Mouse (Mus musculus): ENCODE measurements at regions not wholly inside any gene's neighbourhood (a gene's known extent, or its start where the extent isn't known, plus 50 kb on each side); places are given as distances from the start of the nearest gene placed in this dataset.

- WGBS, result 71% methylated on average over 10 of the region's 10 CpGs
- DNase-seq, result no peak
Observed at GRCm38 (mm10) chr15:96831256-96831655, 131.7 kb upstream of the Slc38a2 start.

GRCm38 (mm10) chr15:96830578-96830977 is 131.0 kb upstream of the Slc38a2 start:
- Histone ChIP-seq H3K4me3 (ENCODE audit: low read depth, low read length) (no peak overlapping the region), H3K4me2 (no peak overlapping the region), H3K9me3 (ENCODE audit: low read depth, low read length) (no peaks in the 10 kb centered on the region), H3K27me3 (ENCODE audit: insufficient read depth, low read length) (no peaks in the 10 kb centered on the region), H3K9ac (no peak overlapping the region), H3K36me3 (ENCODE audit: insufficient read depth) (no peaks in the 10 kb centered on the region), H3K27ac (ENCODE audit: low read depth) (no peak overlapping the region), H3K4me1 (ENCODE audit: insufficient read depth) (peaks cover 6% of the 10 kb centered on the region)
- no peak for TF ChIP-seq CTCF (IDR thresholded peaks at IDR 0.05; ENCODE audit: low read depth)
- ATAC-seq (ENCODE audit: insufficient read depth) (no peak), DNase-seq (peak; percentile 66)
- WGBS, result 69% methylated on average over 11 of the region's 11 CpGs

More at GRCm38 (mm10) chr15:96831256-96831655, 131.7 kb upstream of the Slc38a2 start:
- Histone ChIP-seq H3K4me3 (ENCODE audit: low read depth, low read length) (no peak overlapping the region), H3K27me3 (ENCODE audit: insufficient read depth, low read length) (no peaks in the 10 kb centered on the region), H3K4me1 (ENCODE audit: insufficient read depth) (peaks cover 6% of the 10 kb centered on the region), H3K27ac (ENCODE audit: low read depth) (no peak overlapping the region), H3K9me3 (ENCODE audit: low read depth, low read length) (no peaks in the 10 kb centered on the region), H3K9ac (no peak overlapping the region), H3K36me3 (ENCODE audit: insufficient read depth) (no peaks in the 10 kb centered on the region), H3K4me2 (no peak overlapping the region)
- no peak for TF ChIP-seq CTCF (IDR thresholded peaks at IDR 0.05; ENCODE audit: low read depth)
- ATAC-seq (ENCODE audit: insufficient read depth), result no peak; the same call in 1 of the 2 replicates

- no peak overlapping the region for H3K27ac ChIP-seq (ENCODE audit: low read depth)
- H3K9me3 ChIP-seq (ENCODE audit: low read depth, low read length), result no peaks in the 10 kb centered on the region
- DNase-seq (peak; percentile 46), ATAC-seq (ENCODE audit: insufficient read depth) (no peak)
- no peak for TF ChIP-seq CTCF (IDR thresholded peaks at IDR 0.05; ENCODE audit: low read depth)
- WGBS, result 67% methylated on average over 12 of the region's 12 CpGs
- H3K4me2 ChIP-seq, result no peak overlapping the region
- H3K36me3 ChIP-seq (ENCODE audit: insufficient read depth), result no peaks in the 10 kb centered on the region
- H3K9ac ChIP-seq, result no peak overlapping the region
- no peaks in the 10 kb centered on the region for H3K27me3 ChIP-seq (ENCODE audit: insufficient read depth, low read length)
- peaks cover 6% of the 10 kb centered on the region for H3K4me1 ChIP-seq (ENCODE audit: insufficient read depth)
- no peak overlapping the region for H3K4me3 ChIP-seq (ENCODE audit: low read depth, low read length)
Observed at GRCm38 (mm10) chr15:96829941-96830340, 130.4 kb upstream of the Slc38a2 start.

GRCm38 (mm10) chr15:96828681-96829080 is 129.2 kb upstream of the Slc38a2 start:
- 90% methylated on average over 8 of the region's 8 CpGs for WGBS
- DNase-seq (no peak), ATAC-seq (ENCODE audit: insufficient read depth) (no peak)
- H3K4me1 ChIP-seq (ENCODE audit: insufficient read depth), result peaks cover 6% of the 10 kb centered on the region
- no peaks in the 10 kb centered on the region for H3K36me3 ChIP-seq (ENCODE audit: insufficient read depth)
- TF ChIP-seq CTCF (IDR thresholded peaks at IDR 0.05; ENCODE audit: low read depth), result no peak
- no peaks in the 10 kb centered on the region for H3K9me3 ChIP-seq (ENCODE audit: low read depth, low read length)
- no peak overlapping the region for H3K4me3 ChIP-seq (ENCODE audit: low read depth, low read length)
- H3K9ac ChIP-seq, result no peak overlapping the region
- H3K27me3 ChIP-seq (ENCODE audit: insufficient read depth, low read length), result no peaks in the 10 kb centered on the region
- H3K27ac ChIP-seq (ENCODE audit: low read depth), result no peak overlapping the region
- no peak overlapping the region for H3K4me2 ChIP-seq

GRCm38 (mm10) chr15:96827931-96828330 is 128.4 kb upstream of the Slc38a2 start:
- Histone ChIP-seq H3K4me1 (ENCODE audit: insufficient read depth) (peaks cover 6% of the 10 kb centered on the region), H3K36me3 (ENCODE audit: insufficient read depth) (no peaks in the 10 kb centered on the region), H3K9me3 (ENCODE audit: low read depth, low read length) (no peaks in the 10 kb centered on the region), H3K27me3 (ENCODE audit: insufficient read depth, low read length) (no peaks in the 10 kb centered on the region), H3K4me2 (no peak overlapping the region), H3K4me3 (ENCODE audit: low read depth, low read length) (no peak overlapping the region), H3K27ac (ENCODE audit: low read depth) (no peak overlapping the region), H3K9ac (no peak overlapping the region)
- DNase-seq, result peak; percentile 47
- no peak for TF ChIP-seq CTCF (IDR thresholded peaks at IDR 0.05; ENCODE audit: low read depth)
- no peak for ATAC-seq (ENCODE audit: insufficient read depth)
- 47% methylated on average over 8 of the region's 8 CpGs for WGBS

GRCm38 (mm10) chr15:96818435-96818834 is 118.9 kb upstream of the Slc38a2 start:
- WGBS, result 77% methylated on average over 7 of the region's 7 CpGs
- Histone ChIP-seq H3K27ac (ENCODE audit: low read depth) (no peak overlapping the region), H3K9ac (no peak overlapping the region), H3K4me1 (ENCODE audit: insufficient read depth) (no peaks in the 10 kb centered on the region), H3K27me3 (ENCODE audit: insufficient read depth, low read length) (no peaks in the 10 kb centered on the region), H3K4me2 (no peak overlapping the region), H3K36me3 (ENCODE audit: insufficient read depth) (no peaks in the 10 kb centered on the region), H3K4me3 (ENCODE audit: low read depth, low read length) (no peak overlapping the region), H3K9me3 (ENCODE audit: low read depth, low read length) (no peaks in the 10 kb centered on the region)
- no peak for TF ChIP-seq CTCF (IDR thresholded peaks at IDR 0.05; ENCODE audit: low read depth)
- ATAC-seq (ENCODE audit: insufficient read depth) (peak; percentile 31; the same call in 1 of the 2 replicates), DNase-seq (no peak)

GRCm38 (mm10) chr15:96817626-96818025 is 118.1 kb upstream of the Slc38a2 start:
- Histone ChIP-seq H3K4me2 (no peak overlapping the region), H3K27me3 (ENCODE audit: insufficient read depth, low read length) (no peaks in the 10 kb centered on the region), H3K36me3 (ENCODE audit: insufficient read depth) (no peaks in the 10 kb centered on the region), H3K4me1 (ENCODE audit: insufficient read depth) (no peaks in the 10 kb centered on the region), H3K9ac (no peak overlapping the region), H3K27ac (ENCODE audit: low read depth) (no peak overlapping the region), H3K4me3 (ENCODE audit: low read depth, low read length) (no peak overlapping the region), H3K9me3 (ENCODE audit: low read depth, low read length) (no peaks in the 10 kb centered on the region)
- 84% methylated on average over 5 of the region's 5 CpGs for WGBS
- DNase-seq (no peak), ATAC-seq (ENCODE audit: insufficient read depth) (no peak)
- no peak for TF ChIP-seq CTCF (IDR thresholded peaks at IDR 0.05; ENCODE audit: low read depth)
